Mouse (Mus musculus): Measurements from ENCODE around the gene Myh8. TPM values are rescaled to one million over a fixed set of nuclear protein-coding genes. Genes with fewer than 3 reads are reported as not detected.

The Myh8 gene
- total RNA-seq (2014; fragmentation: Nextera tagmentation), result not detected in 2 replicates
- not detected in 2 replicates for total RNA-seq (2017)

- no peak for ATAC-seq (replicated peaks; ENCODE audit: low FRiP score, low TSS enrichment, poor library complexity, severe bottlenecking)
These were observed at the start of gene Myh8 for GRCm38 (mm10) chr11:67276601-67277174. TSS of gene Myh8 (plus strand) at chr11:67277124.

- no peak for ATAC-seq (replicated peaks; ENCODE audit: low FRiP score, low TSS enrichment, poor library complexity, severe bottlenecking)
These were observed 48.2 kb upstream of the Myh8 start for GRCm38 (mm10) chr11:67228731-67229130.

GRCm38 (mm10) chr11:67229166-67229565, 47.8 kb upstream of the Myh8 start:
- ATAC-seq (replicated peaks; ENCODE audit: low FRiP score, low TSS enrichment, poor library complexity, severe bottlenecking), result no peak

GRCm38 (mm10) chr11:67229946-67230345, 47.0 kb upstream of the Myh8 start:
- no peak for ATAC-seq (replicated peaks; ENCODE audit: low FRiP score, low TSS enrichment, poor library complexity, severe bottlenecking)

- no peak for ATAC-seq (replicated peaks; ENCODE audit: low FRiP score, low TSS enrichment, poor library complexity, severe bottlenecking)
These were observed 41.1 kb upstream of the Myh8 start for GRCm38 (mm10) chr11:67235639-67236358.

- ATAC-seq (replicated peaks; ENCODE audit: low FRiP score, low TSS enrichment, poor library complexity, severe bottlenecking), result no peak
These were observed 40.1 kb upstream of the Myh8 start for GRCm38 (mm10) chr11:67236799-67237198.

- ATAC-seq (replicated peaks; ENCODE audit: low FRiP score, low TSS enrichment, poor library complexity, severe bottlenecking), result no peak
These were observed 39.3 kb upstream of the Myh8 start, which contains the start of gene Myh4 for GRCm38 (mm10) chr11:67237481-67238079. TSS of gene Myh4 (plus strand) at chr11:67238029.

GRCm38 (mm10) chr11:67241051-67241450, 35.9 kb upstream of the Myh8 start:
- no peak for ATAC-seq (replicated peaks; ENCODE audit: low FRiP score, low TSS enrichment, poor library complexity, severe bottlenecking)

GRCm38 (mm10) chr11:67253691-67254090, 23.2 kb upstream of the Myh8 start:
- ATAC-seq (replicated peaks; ENCODE audit: low FRiP score, low TSS enrichment, poor library complexity, severe bottlenecking), result no peak

- no peak for ATAC-seq (replicated peaks; ENCODE audit: low FRiP score, low TSS enrichment, poor library complexity, severe bottlenecking)
These were observed 19.9 kb upstream of the Myh8 start for GRCm38 (mm10) chr11:67257048-67257447.

GRCm38 (mm10) chr11:67260956-67261355, 16.0 kb upstream of the Myh8 start:
- ATAC-seq (replicated peaks; ENCODE audit: low FRiP score, low TSS enrichment, poor library complexity, severe bottlenecking), result no peak

- ATAC-seq (replicated peaks; ENCODE audit: low FRiP score, low TSS enrichment, poor library complexity, severe bottlenecking), result no peak
These were observed 16.5 kb downstream of the Myh8 start for GRCm38 (mm10) chr11:67293440-67293839.

GRCm38 (mm10) chr11:67313733-67314452, 37.0 kb downstream of the Myh8 start:
- ATAC-seq (replicated peaks; ENCODE audit: low FRiP score, low TSS enrichment, poor library complexity, severe bottlenecking), result no peak

- no peak for ATAC-seq (replicated peaks; ENCODE audit: low FRiP score, low TSS enrichment, poor library complexity, severe bottlenecking)
These were observed 44.4 kb downstream of the Myh8 start, which contains the start of gene Myh13 for GRCm38 (mm10) chr11:67321358-67321757. TSS of gene Myh13 (plus strand) at chr11:67321658.

GRCm38 (mm10) chr11:67326536-67326935, 49.6 kb downstream of the Myh8 start:
- no peak for ATAC-seq (replicated peaks; ENCODE audit: low FRiP score, low TSS enrichment, poor library complexity, severe bottlenecking)

GRCm38 (mm10) chr11:67344556-67344955, 67.6 kb downstream of the Myh8 start:
- no peak for ATAC-seq (replicated peaks; ENCODE audit: low FRiP score, low TSS enrichment, poor library complexity, severe bottlenecking)

- ATAC-seq (replicated peaks; ENCODE audit: low FRiP score, low TSS enrichment, poor library complexity, severe bottlenecking), result no peak
These were observed 68.4 kb downstream of the Myh8 start for GRCm38 (mm10) chr11:67345186-67345855.

GRCm38 (mm10) chr11:67345856-67346236, 68.9 kb downstream of the Myh8 start:
- ATAC-seq (replicated peaks; ENCODE audit: low FRiP score, low TSS enrichment, poor library complexity, severe bottlenecking), result no peak

GRCm38 (mm10) chr11:67350153-67350768, 73.3 kb downstream of the Myh8 start:
- peak; percentile 70 for ATAC-seq (replicated peaks; ENCODE audit: low FRiP score, low TSS enrichment, poor library complexity, severe bottlenecking)

Data from megakaryocyte-erythroid progenitor cell, adult 5-6 weeks (primary cell).